ENCODE assay signal across 25 mouse cellular contexts in the genomic region with DNA sequence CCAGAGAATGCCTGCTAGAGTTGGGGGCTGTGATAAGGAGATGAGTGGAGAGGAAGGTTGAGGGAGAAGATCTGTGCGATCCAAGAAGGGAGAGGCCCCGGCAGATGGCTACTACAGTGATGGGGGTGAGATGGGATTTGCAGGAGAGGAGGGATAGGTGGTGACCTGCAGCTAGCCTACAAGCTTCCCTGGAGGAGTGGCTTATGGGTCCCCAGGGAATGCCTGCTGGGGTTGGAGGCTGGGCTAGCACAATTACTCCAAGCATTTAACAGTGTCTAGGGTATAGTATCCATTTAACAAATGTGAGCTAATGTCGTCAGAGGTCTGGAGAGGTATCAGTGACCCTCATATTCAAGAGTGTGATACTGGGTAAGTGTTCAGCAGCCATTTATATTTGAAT. TPM values are rescaled to one million over a fixed set of nuclear protein-coding genes. Genes with fewer than 3 reads are reported as not detected.
DNase-seq lines count a peak whose midpoint lies in the region; ATAC-seq and TF ChIP-seq lines count a peak whose summit lies in the region.
"Had no signal": no experiment of that assay in that cellular context is flagged by ENCODE, and none has a peak within 500 bp of the region (broad histone marks: within the 10 kb centered on the region; RNA-seq: fewer than 3 reads in every experiment).

No protein-coding gene starts in this region.

- intact Hi-C loops in heart, adult 2 months (cut with DNase I) = no loop called here

- ATAC-seq in heart, embryonic 15.5 days (replicated peaks; ENCODE audit: insufficient number of reproducible peaks, insufficient read depth, low FRiP score, low read depth) = peak; percentile 43; the same call in 1 of the 2 replicates
- no peak for ATAC-seq in liver, embryonic 14.5 days (ENCODE audit: insufficient read depth)
- no peak for ATAC-seq in liver, postnatal 0 days
- no peak for ATAC-seq in forebrain, embryonic 15.5 days (replicated peaks)
- ATAC-seq: CD4-positive, CD25-positive, alpha-beta regulatory T cell, adult 4 months; forebrain, postnatal 0 days; intestine, postnatal 0 days; midbrain, embryonic 16.5 days had no signal

- no peaks in the 10 kb centered on the region for H3K36me3 ChIP-seq in heart, adult 2 months (ENCODE audit: control insufficient read depth, insufficient read depth, low read length)
- H3K36me3 ChIP-seq in heart, embryonic 15.5 days = no peaks in the 10 kb centered on the region
- no peaks in the 10 kb centered on the region for H3K36me3 ChIP-seq in liver, embryonic 14.5 days (replicated peaks; ENCODE audit: control insufficient read depth, insufficient read depth, low read depth)
- no peaks in the 10 kb centered on the region for H3K36me3 ChIP-seq in liver, postnatal 0 days (replicated peaks; ENCODE audit: insufficient read depth, low read length)
- no peaks in the 10 kb centered on the region for H3K36me3 ChIP-seq in forebrain, embryonic 15.5 days
- H3K36me3 ChIP-seq: limb, embryonic 10.5 days; limb, embryonic 15.5 days; lung, embryonic 15.5 days had no signal

- peak overlapping the region; percentile 31 for H3K4me3 ChIP-seq in heart, adult 2 months
- no peak overlapping the region for H3K4me3 ChIP-seq in heart, embryonic 15.5 days
- H3K4me3 ChIP-seq in liver, embryonic 14.5 days (ENCODE audit: insufficient read depth in 1 of 2, low read depth in 2 of 2, low read length in 2 of 2) = no peak overlapping the region
- H3K4me3 ChIP-seq in liver, postnatal 0 days (ENCODE audit: low read depth, low read length) = no peak overlapping the region
- H3K4me3 ChIP-seq in forebrain, embryonic 15.5 days = no peak overlapping the region
- H3K4me3 ChIP-seq: limb, embryonic 10.5 days; limb, embryonic 15.5 days; lung, embryonic 15.5 days had no signal

- TF ChIP-seq EP300 in heart, adult 2 months (IDR thresholded peaks at IDR 0.05; ENCODE audit: insufficient read depth, low read depth, low read length) = no peak
- TF ChIP-seq EP300 in liver, embryonic 14.5 days (IDR thresholded peaks at IDR 0.05; ENCODE audit: low read depth) = no peak
- no peak for TF ChIP-seq EP300 in liver, postnatal 0 days (IDR thresholded peaks at IDR 0.05; ENCODE audit: low read depth)

- no peaks in the 10 kb centered on the region for H3K27me3 ChIP-seq in heart, adult 2 months (ENCODE audit: control insufficient read depth, insufficient read depth, low read length)
- H3K27me3 ChIP-seq in heart, embryonic 15.5 days = no peaks in the 10 kb centered on the region
- H3K27me3 ChIP-seq in liver, embryonic 14.5 days (ENCODE audit: control insufficient read depth, insufficient read depth, low read length) = no peaks in the 10 kb centered on the region
- no peaks in the 10 kb centered on the region for H3K27me3 ChIP-seq in liver, postnatal 0 days (ENCODE audit: insufficient read depth, low read length)
- no peaks in the 10 kb centered on the region for H3K27me3 ChIP-seq in forebrain, embryonic 15.5 days
- H3K27me3 ChIP-seq: limb, embryonic 15.5 days; lung, embryonic 15.5 days had no signal

- no peaks in the 10 kb centered on the region for H3K9me3 ChIP-seq in heart, embryonic 15.5 days (replicated peaks)
- H3K9me3 ChIP-seq in liver, embryonic 14.5 days (ENCODE audit: control insufficient read depth, low read length) = no peaks in the 10 kb centered on the region
- no peaks in the 10 kb centered on the region for H3K9me3 ChIP-seq in liver, postnatal 0 days (ENCODE audit: low read length)
- H3K9me3 ChIP-seq in forebrain, embryonic 15.5 days = no peaks in the 10 kb centered on the region
- H3K9me3 ChIP-seq: limb, embryonic 10.5 days; limb, embryonic 15.5 days; lung, embryonic 15.5 days had no signal

- DNase-seq in heart, adult 2 months = no peak
- no peak for DNase-seq in heart, adult 8-10 months (ENCODE audit: low spot score)
- no peak for DNase-seq in heart, postnatal 4 days
- no peak for DNase-seq in liver, embryonic 14.5 days (ENCODE audit: low read depth in 3 of 3, low spot score in 3 of 3)
- DNase-seq in liver, postnatal 0 days = no peak
- DNase-seq: adrenal gland, postnatal 36 days; cerebellum, postnatal 14 days; forebrain, postnatal 0 days; gastrocnemius, postnatal 14 days; kidney, adult 9 months; kidney, postnatal 10 days; layer of hippocampus, adult 9-11 months; right cerebral cortex, postnatal 25 days; spleen, adult 18-20 months; thymus, postnatal 14 days had no signal

- WGBS in heart, adult 2 months = 65% methylated on average over 3 of the region's 3 CpGs
- whole genome bisulfite sequencing in heart, embryonic 15.5 days = 73% methylated on average over 3 of the region's 3 CpGs
- WGBS in liver, embryonic 14.5 days (ENCODE audit: insufficient replicate concordance) = 67% methylated on average over 3 of the region's 3 CpGs
- WGBS in liver, postnatal 0 days (ENCODE audit: insufficient replicate concordance) = 89% methylated on average over 3 of the region's 3 CpGs
- 87% methylated on average over 3 of the region's 3 CpGs for WGBS in forebrain, embryonic 15.5 days

- H3K4me2 ChIP-seq in heart, embryonic 15.5 days = no peak overlapping the region
- H3K4me2 ChIP-seq in liver, embryonic 14.5 days (ENCODE audit: low read depth) = no peak overlapping the region; the same call in 1 of the 2 replicates
- no peak overlapping the region for H3K4me2 ChIP-seq in liver, postnatal 0 days (ENCODE audit: low read depth, low read length)
- no peak overlapping the region for H3K4me2 ChIP-seq in forebrain, embryonic 15.5 days (replicated peaks)
- H3K4me2 ChIP-seq: hindbrain, embryonic 14.5 days; limb, embryonic 15.5 days; lung, embryonic 15.5 days; midbrain, embryonic 11.5 days had no signal

- H3K27ac ChIP-seq in heart, adult 2 months = peak overlapping the region; percentile 85
- H3K27ac ChIP-seq in heart, embryonic 15.5 days = peak overlapping the region; percentile 73
- H3K27ac ChIP-seq in liver, embryonic 14.5 days = peak overlapping the region; percentile 59; the same call in 1 of the 2 replicates
- no peak overlapping the region for H3K27ac ChIP-seq in liver, postnatal 0 days (ENCODE audit: low read depth)
- H3K27ac ChIP-seq in forebrain, embryonic 15.5 days (replicated peaks) = no peak overlapping the region
- H3K27ac ChIP-seq: hindbrain, embryonic 14.5 days; limb, embryonic 10.5 days; limb, embryonic 15.5 days; lung, embryonic 15.5 days had no signal

- peak overlapping the region; percentile 6; the same call in 1 of the 2 replicates for H3K9ac ChIP-seq in heart, adult 2 months (ENCODE audit: low read depth, low read length)
- no peak overlapping the region for H3K9ac ChIP-seq in heart, embryonic 15.5 days
- peak overlapping the region; percentile 45; the same call in 1 of the 2 replicates for H3K9ac ChIP-seq in liver, embryonic 14.5 days (replicated peaks)
- no peak overlapping the region for H3K9ac ChIP-seq in liver, postnatal 0 days (replicated peaks)
- no peak overlapping the region for H3K9ac ChIP-seq in forebrain, embryonic 15.5 days (replicated peaks)
- H3K9ac ChIP-seq: forebrain, postnatal 0 days; hindbrain, embryonic 14.5 days; limb, embryonic 15.5 days; lung, embryonic 15.5 days had no signal

- no peaks in the 10 kb centered on the region; the same call in 1 of the 2 replicates for H3K4me1 ChIP-seq in heart, adult 2 months (ENCODE audit: control insufficient read depth, insufficient read depth, low read length)
- peaks cover 10% of the 10 kb centered on the region for H3K4me1 ChIP-seq in heart, embryonic 15.5 days (replicated peaks)
- H3K4me1 ChIP-seq in liver, embryonic 14.5 days (replicated peaks; ENCODE audit: control insufficient read depth in 2 of 2, insufficient read depth in 2 of 2, low read length in 1 of 2) = peaks cover 54 to 57% of the 10 kb centered on the region in 2 experiments
- 0 out of 2 replicates have a peak, but pooled peaks cover 8% of the 10 kb centered on the region for H3K4me1 ChIP-seq in liver, postnatal 0 days (ENCODE audit: insufficient read depth)
- no peaks in the 10 kb centered on the region for H3K4me1 ChIP-seq in forebrain, embryonic 15.5 days
- H3K4me1 ChIP-seq: limb, embryonic 10.5 days; limb, embryonic 15.5 days; lung, embryonic 15.5 days had no signal

- no peak for TF ChIP-seq POLR2A in heart, adult 2 months (IDR thresholded peaks at IDR 0.05; ENCODE audit: insufficient read depth, low read depth, low read length)

- no peak for TF ChIP-seq CTCF in heart, adult 2 months (IDR thresholded peaks at IDR 0.05)
- TF ChIP-seq CTCF in liver, embryonic 14.5 days (IDR thresholded peaks at IDR 0.05; ENCODE audit: low read depth) = no peak
- no peak for TF ChIP-seq CTCF in liver, postnatal 0 days (IDR thresholded peaks at IDR 0.05; ENCODE audit: low read depth)

- no peaks in the 10 kb centered on the region for H3K79me2 ChIP-seq in heart, adult 2 months (replicated peaks; ENCODE audit: control insufficient read depth, insufficient read depth, low read length)

RNA-seq across cellular contexts. Expression of gene Gmpr, which starts 7.9 kb away (rescaled TPM):
- total RNA-seq in heart, adult 2 months (2021) = 100 to 1,000 TPM; 139 to 158 TPM
- polyA plus RNA-seq in heart, adult 2 months (2012; rRNA removed) = 171 and 198 TPM in 2 replicates
- 100 to 1,000 TPM; 152 to 199 (median 170) TPM for total RNA-seq in heart, adult 8-10 months (2022)
- polyA plus RNA-seq in heart, embryonic 15.5 days (2015; fragmentation: Nextera tagmentation; extraction: Ambion mirVana) = 180 and 185 TPM in 2 replicates
- 100 to 1,000 TPM; 161 to 187 TPM for total RNA-seq in heart, postnatal 4 days (2021)
- polyA plus RNA-seq in liver, embryonic 14.5 days (2012; rRNA removed) = 116 and 155 TPM in 2 replicates
- 295 and 311 TPM in 2 replicates for polyA plus RNA-seq in liver, embryonic 14.5 days (2014; fragmentation: Nextera tagmentation; extraction: Ambion mirVana)
- 63.6 and 75.5 TPM in 2 replicates for polyA plus RNA-seq in liver, postnatal 0 days (2015; fragmentation: Nextera tagmentation; extraction: Ambion mirVana)
- polyA plus RNA-seq in forebrain, embryonic 15.5 days (2015; fragmentation: Nextera tagmentation; extraction: Ambion mirVana) = 19.6 and 23.0 TPM in 2 replicates

Comparison
In these comparisons a context has a peak if more than half of its experiments do, and no peak if none do; other contexts are left out.
1. H3K27ac ChIP-seq: peak in heart, adult 2 months (single experiment), heart, embryonic 15.5 days (single experiment) and liver, embryonic 14.5 days (single experiment); none in liver, postnatal 0 days (single experiment) and forebrain, embryonic 15.5 days (single experiment).
2. H3K9ac ChIP-seq: peak in heart, adult 2 months (single experiment) and liver, embryonic 14.5 days (single experiment); none in heart, embryonic 15.5 days (single experiment), liver, postnatal 0 days (single experiment) and forebrain, embryonic 15.5 days (single experiment).